In the genomic region with DNA sequence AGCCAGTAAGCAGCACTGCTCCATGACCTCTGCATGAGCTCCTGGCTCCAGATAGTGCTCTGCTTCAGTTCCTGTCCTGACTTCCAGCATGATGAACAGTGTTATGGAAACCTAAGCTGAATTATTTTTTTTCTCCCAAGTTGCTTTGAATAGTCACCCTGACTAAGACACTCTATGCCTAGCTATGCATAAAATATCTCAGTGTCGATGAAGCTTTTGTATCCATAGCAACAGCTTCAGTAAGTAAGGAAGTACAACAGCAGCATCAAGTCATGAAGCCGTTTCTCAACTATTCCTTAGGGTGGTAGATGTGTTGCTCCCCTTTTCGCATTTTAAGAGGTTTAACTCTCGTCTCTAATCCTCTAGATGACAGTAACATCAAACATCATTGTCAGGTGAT, we compare ENCODE assay signal across 16 mouse cellular contexts.
DNase-seq lines count a peak whose midpoint lies in the region; ATAC-seq and TF ChIP-seq lines count a peak whose summit lies in the region.
"Had no signal": no experiment of that assay in that cellular context is flagged by ENCODE, and none has a peak within 500 bp of the region (broad histone marks: within the 10 kb centered on the region; RNA-seq: fewer than 3 reads in every experiment).

No protein-coding gene starts in this region.

- H3K4me1 ChIP-seq in forebrain, embryonic 16.5 days (replicated peaks; ENCODE audit: control insufficient read depth, insufficient read depth, low read length): no peaks in the 10 kb centered on the region
- H3K4me1 ChIP-seq in forebrain, embryonic 13.5 days: no peaks in the 10 kb centered on the region
- no peaks in the 10 kb centered on the region for H3K4me1 ChIP-seq in hindbrain, postnatal 0 days (ENCODE audit: insufficient read depth, low read length)
- no peaks in the 10 kb centered on the region for H3K4me1 ChIP-seq in hindbrain, embryonic 12.5 days
- H3K4me1 ChIP-seq in midbrain, embryonic 16.5 days (ENCODE audit: control insufficient read depth, insufficient read depth, low read length): 0 out of 2 replicates have a peak, but pooled peaks cover 2% of the 10 kb centered on the region
- no peaks in the 10 kb centered on the region for H3K4me1 ChIP-seq in midbrain, embryonic 11.5 days (ENCODE audit: control insufficient read depth, insufficient read depth, low read length)
- H3K4me1 ChIP-seq: heart, embryonic 12.5 days; hindbrain, embryonic 10.5 days; intestine, embryonic 15.5 days had no signal

- no peak overlapping the region for H3K9ac ChIP-seq in forebrain, embryonic 16.5 days (replicated peaks; ENCODE audit: low read depth, low read length)
- no peak overlapping the region for H3K9ac ChIP-seq in forebrain, embryonic 13.5 days
- H3K9ac ChIP-seq in hindbrain, postnatal 0 days (replicated peaks; ENCODE audit: low read length): no peak overlapping the region
- H3K9ac ChIP-seq in hindbrain, embryonic 12.5 days: no peak overlapping the region
- no peak overlapping the region for H3K9ac ChIP-seq in midbrain, embryonic 16.5 days (ENCODE audit: low read depth, low read length)
- no peak overlapping the region for H3K9ac ChIP-seq in midbrain, embryonic 11.5 days (ENCODE audit: low read length)
- H3K9ac ChIP-seq: heart, embryonic 12.5 days; intestine, embryonic 15.5 days had no signal

- no peak overlapping the region for H3K4me2 ChIP-seq in forebrain, embryonic 16.5 days (ENCODE audit: low read length)
- H3K4me2 ChIP-seq in forebrain, embryonic 13.5 days: no peak overlapping the region
- no peak overlapping the region for H3K4me2 ChIP-seq in hindbrain, postnatal 0 days (ENCODE audit: low read depth, low read length)
- H3K4me2 ChIP-seq in hindbrain, embryonic 12.5 days (replicated peaks): no peak overlapping the region
- H3K4me2 ChIP-seq in midbrain, embryonic 16.5 days (ENCODE audit: low read length): no peak overlapping the region
- H3K4me2 ChIP-seq in midbrain, embryonic 11.5 days: no peak overlapping the region
- H3K4me2 ChIP-seq: heart, embryonic 12.5 days; intestine, embryonic 15.5 days had no signal

- no peaks in the 10 kb centered on the region for H3K9me3 ChIP-seq in forebrain, embryonic 16.5 days (ENCODE audit: control insufficient read depth, low read length)
- H3K9me3 ChIP-seq in forebrain, embryonic 13.5 days (replicated peaks): no peaks in the 10 kb centered on the region
- no peaks in the 10 kb centered on the region for H3K9me3 ChIP-seq in hindbrain, postnatal 0 days (ENCODE audit: low read length)
- H3K9me3 ChIP-seq in hindbrain, embryonic 12.5 days (replicated peaks): no peaks in the 10 kb centered on the region
- H3K9me3 ChIP-seq in midbrain, embryonic 16.5 days (replicated peaks; ENCODE audit: control insufficient read depth, low read length, poor library complexity, severe bottlenecking): no peaks in the 10 kb centered on the region
- no peaks in the 10 kb centered on the region for H3K9me3 ChIP-seq in midbrain, embryonic 11.5 days (ENCODE audit: control insufficient read depth, low read length)
- H3K9me3 ChIP-seq: embryonic facial prominence, embryonic 10.5 days; heart, embryonic 12.5 days; hindbrain, embryonic 10.5 days; intestine, embryonic 15.5 days had no signal

- H3K27me3 ChIP-seq in forebrain, embryonic 16.5 days (replicated peaks; ENCODE audit: control insufficient read depth, insufficient read depth, low read length): no peaks in the 10 kb centered on the region
- H3K27me3 ChIP-seq in forebrain, embryonic 13.5 days: no peaks in the 10 kb centered on the region
- H3K27me3 ChIP-seq in hindbrain, postnatal 0 days (ENCODE audit: insufficient read depth, low read length): no peaks in the 10 kb centered on the region
- no peaks in the 10 kb centered on the region for H3K27me3 ChIP-seq in hindbrain, embryonic 12.5 days
- H3K27me3 ChIP-seq in midbrain, embryonic 16.5 days (ENCODE audit: control insufficient read depth, insufficient read depth, low read depth, low read length): no peaks in the 10 kb centered on the region
- H3K27me3 ChIP-seq in midbrain, embryonic 11.5 days (ENCODE audit: control insufficient read depth, insufficient read depth, low read length): no peaks in the 10 kb centered on the region
- H3K27me3 ChIP-seq: heart, embryonic 12.5 days; intestine, embryonic 15.5 days had no signal

- no peaks in the 10 kb centered on the region for H3K36me3 ChIP-seq in forebrain, embryonic 16.5 days (ENCODE audit: control insufficient read depth, insufficient read depth)
- no peaks in the 10 kb centered on the region for H3K36me3 ChIP-seq in forebrain, embryonic 13.5 days (ENCODE audit: poor library complexity, severe bottlenecking)
- no peaks in the 10 kb centered on the region for H3K36me3 ChIP-seq in hindbrain, postnatal 0 days (ENCODE audit: insufficient read depth, low read length)
- H3K36me3 ChIP-seq in hindbrain, embryonic 12.5 days: no peaks in the 10 kb centered on the region
- no peaks in the 10 kb centered on the region for H3K36me3 ChIP-seq in midbrain, embryonic 16.5 days (ENCODE audit: control insufficient read depth, insufficient read depth, low read length)
- no peaks in the 10 kb centered on the region for H3K36me3 ChIP-seq in midbrain, embryonic 11.5 days (ENCODE audit: control insufficient read depth, insufficient read depth, low read length)
- H3K36me3 ChIP-seq: embryonic facial prominence, embryonic 10.5 days; heart, embryonic 12.5 days; hindbrain, embryonic 10.5 days; intestine, embryonic 15.5 days had no signal

- peak; percentile 81 for ATAC-seq in forebrain, embryonic 16.5 days
- ATAC-seq in forebrain, embryonic 13.5 days: no peak
- 0 out of 2 replicates have a peak, but pooled peaks have one; percentile 24 for ATAC-seq in hindbrain, postnatal 0 days
- ATAC-seq in hindbrain, embryonic 12.5 days (ENCODE audit: low FRiP score): no peak
- peak; percentile 87 for ATAC-seq in midbrain, embryonic 16.5 days
- no peak for ATAC-seq in midbrain, embryonic 11.5 days (ENCODE audit: low FRiP score)
- ATAC-seq: intestine, embryonic 15.5 days had no signal

- WGBS in forebrain, embryonic 16.5 days: 76% methylated on average over 4 of the region's 4 CpGs
- WGBS in forebrain, embryonic 13.5 days: 84% methylated on average over 4 of the region's 4 CpGs
- WGBS in hindbrain, postnatal 0 days: 51% methylated on average over 4 of the region's 4 CpGs
- WGBS in hindbrain, embryonic 12.5 days: 75% methylated on average over 4 of the region's 4 CpGs
- WGBS in midbrain, embryonic 16.5 days: 44% methylated on average over 4 of the region's 4 CpGs
- WGBS in midbrain, embryonic 11.5 days: 75% methylated on average over 4 of the region's 4 CpGs

- H3K4me3 ChIP-seq in forebrain, embryonic 16.5 days (replicated peaks; ENCODE audit: low read length): no peak overlapping the region
- H3K4me3 ChIP-seq in forebrain, embryonic 13.5 days: no peak overlapping the region
- no peak overlapping the region for H3K4me3 ChIP-seq in hindbrain, postnatal 0 days (ENCODE audit: low read length)
- H3K4me3 ChIP-seq in hindbrain, embryonic 12.5 days: no peak overlapping the region
- H3K4me3 ChIP-seq in midbrain, embryonic 16.5 days (ENCODE audit: low read depth, low read length): no peak overlapping the region
- H3K4me3 ChIP-seq in midbrain, embryonic 11.5 days (ENCODE audit: low read depth, low read length): no peak overlapping the region
- H3K4me3 ChIP-seq: embryonic facial prominence, embryonic 10.5 days; heart, adult 2 months; heart, embryonic 12.5 days; hindbrain, embryonic 10.5 days; intestine, embryonic 15.5 days had no signal

- peak; percentile 29 for DNase-seq in hindbrain, postnatal 0 days (ENCODE audit: low spot score)
- DNase-seq in midbrain, embryonic 11.5 days (ENCODE audit: low spot score, missing footprints): no peak
- DNase-seq in urinary bladder, postnatal 25 days (ENCODE audit: low spot score): no peak
- DNase-seq: adrenal gland, postnatal 10 days; cerebellum, adult 18-20 months; cerebellum, adult 9-11 months; gastrocnemius, postnatal 14 days; heart, adult 2 months had no signal

- no peak for TF ChIP-seq CTCF in hindbrain, postnatal 0 days (IDR thresholded peaks at IDR 0.05; ENCODE audit: low read depth)

- no peak overlapping the region for H3K27ac ChIP-seq in forebrain, embryonic 16.5 days (ENCODE audit: low read length)
- no peak overlapping the region for H3K27ac ChIP-seq in forebrain, embryonic 13.5 days
- H3K27ac ChIP-seq in hindbrain, postnatal 0 days: no peak overlapping the region
- no peak overlapping the region for H3K27ac ChIP-seq in hindbrain, embryonic 12.5 days
- no peak overlapping the region for H3K27ac ChIP-seq in midbrain, embryonic 16.5 days (ENCODE audit: low read length)
- H3K27ac ChIP-seq in midbrain, embryonic 11.5 days (ENCODE audit: low read depth, low read length): no peak overlapping the region
- H3K27ac ChIP-seq: embryonic facial prominence, embryonic 10.5 days; heart, adult 2 months; hindbrain, embryonic 10.5 days; intestine, embryonic 15.5 days had no signal

Comparison
In these comparisons a context has a peak if more than half of its experiments do, and no peak if none do; other contexts are left out.
1. ATAC-seq: peak in forebrain, embryonic 16.5 days (single experiment), hindbrain, postnatal 0 days (single experiment) and midbrain, embryonic 16.5 days (single experiment); none in forebrain, embryonic 13.5 days (single experiment), hindbrain, embryonic 12.5 days (single experiment) and midbrain, embryonic 11.5 days (single experiment).